Mouse (Mus musculus) forebrain, postnatal 0 days (tissue): Measurements from ENCODE around the gene Ext2. TPM values are rescaled to one million over a fixed set of nuclear protein-coding genes. Genes with fewer than 3 reads are reported as not detected.

Source experiments
- ATAC-seq: fragments of 200-750 bp; cut with Nextera tagmentation; 2 replicates; pipeline ENCODE4 v1.8.0; 2017; ENCODE audit warnings: mild to moderate bottlenecking, moderate library complexity
- DNase-seq: peaks from one replicate; pipeline ENCODE4 v3.0.0-alpha.2; 2015
- H3K27ac ChIP-seq: fragments of 300-500 bp; sonication (generic); 2 replicates; pipeline ENCODE4 v1.5.1; 2014; ENCODE audit warnings: low read depth, mild to moderate bottlenecking, antibody characterized with exemption, low read length, moderate library complexity, mixed read lengths
- H3K27me3 ChIP-seq: fragments of 300-500 bp; sonication (generic); 2 replicates; pipeline ENCODE4 v1.6.1; 2014; ENCODE audit warnings: mild to moderate bottlenecking, low read length, mixed read lengths; ENCODE audit not compliant: insufficient read depth
- H3K36me3 ChIP-seq: fragments of 300-500 bp; sonication (generic); 2 replicates; pipeline ENCODE4 v1.6.1; 2014; ENCODE audit warnings: mild to moderate bottlenecking, moderate library complexity; ENCODE audit not compliant: insufficient read depth
- H3K4me1 ChIP-seq: fragments of 300-500 bp; sonication (generic); 2 replicates; pipeline ENCODE4 v1.6.1; 2014; ENCODE audit warnings: antibody characterized with exemption; ENCODE audit not compliant: insufficient read depth
- H3K4me2 ChIP-seq: fragments of 300-500 bp; sonication (generic); 2 replicates; pipeline ENCODE4 v1.6.1; 2014; ENCODE audit warnings: low read depth, mild to moderate bottlenecking, moderate library complexity
- H3K4me3 ChIP-seq: fragments of 300-500 bp; sonication (generic); 2 replicates; pipeline ENCODE4 v1.5.1; 2014; ENCODE audit warnings: low read depth, low read length, mixed read lengths
- H3K9ac ChIP-seq: fragments of 300-500 bp; sonication (generic); 2 replicates; pipeline ENCODE4 v1.6.1; 2014; ENCODE audit warnings: mild to moderate bottlenecking
- H3K9me3 ChIP-seq: fragments of 300-500 bp; sonication (generic); 2 replicates; pipeline ENCODE4 v1.6.1; 2016; ENCODE audit warnings: low read length
- CTCF ChIP-seq: sonication (generic); IDR thresholded peaks from 2 replicates; pipeline ENCODE4 v1.5.1; 2016; ENCODE audit warnings: antibody characterized with exemption, control low read depth, low read depth
- WGBS: fragments of 180-500 bp; shearing (Covaris S2); extraction: QIAGEN DNeasy Blood & Tissue Kit; methylation state at CpG from one replicate; pipeline ENCODE4 v1.1.7; 2014; 5-methylcytosine and 5-hydroxymethylcytosine counted together
- polyA plus RNA-seq: library from polyadenylated mRNA; unstranded; fragments of >200 nt; fragmentation: Nextera tagmentation; extraction: Ambion mirVana; gene quantifications from 2 replicates; pipeline ENCODE4 v1.2.1, GENCODE M21; 2015
- total RNA-seq: library from RNA; depleted of rRNA; stranded (reverse); fragments of >200 nt; gene quantifications from 2 replicates; pipeline ENCODE4 v1.2.3, GENCODE M21; 2014

Gene Ext2
- total and polyA plus RNA-seq, 2 experiments from 2014 or later, result 37.7 to 68.6 TPM

- ATAC-seq (no peak), DNase-seq (no peak)
- no peak overlapping the region for H3K4me3 ChIP-seq
- H3K9me3 ChIP-seq, result no peaks in the 10 kb centered on the region
- 90% methylated on average over 5 of the region's 5 CpGs for WGBS
- no peak overlapping the region for H3K4me2 ChIP-seq
- peaks cover 28% of the 10 kb centered on the region for H3K36me3 ChIP-seq
- no peak overlapping the region for H3K27ac ChIP-seq
- no peak for TF ChIP-seq CTCF
- no peaks in the 10 kb centered on the region for H3K27me3 ChIP-seq
- no peak overlapping the region for H3K9ac ChIP-seq
- H3K4me1 ChIP-seq, result 0 out of 2 replicates have a peak, but pooled peaks cover 3% of the 10 kb centered on the region
Measured at GRCm38 (mm10) chr2:93739044-93739569, 83.3 kb downstream of the Ext2 start.

- Histone ChIP-seq H3K27me3 (no peaks in the 10 kb centered on the region), H3K36me3 (peaks cover 35% of the 10 kb centered on the region), H3K4me2 (no peak overlapping the region), H3K4me1 (0 out of 2 replicates have a peak, but pooled peaks cover 3% of the 10 kb centered on the region), H3K27ac (no peak overlapping the region), H3K9ac (no peak overlapping the region), H3K4me3 (no peak overlapping the region), H3K9me3 (no peaks in the 10 kb centered on the region)
- no peak for DNase-seq
- ATAC-seq, result no peak
- 94% methylated on average over 8 of the region's 8 CpGs for WGBS
- no peak for TF ChIP-seq CTCF
Measured at GRCm38 (mm10) chr2:93737146-93737545, 85.2 kb downstream of the Ext2 start.

- H3K4me1 ChIP-seq, result no peaks in the 10 kb centered on the region
- 88% methylated on average over 7 of the region's 7 CpGs for WGBS
- H3K4me3 ChIP-seq, result no peak overlapping the region
- no peaks in the 10 kb centered on the region for H3K9me3 ChIP-seq
- no peak for ATAC-seq
- H3K4me2 ChIP-seq, result no peak overlapping the region
- no peak for TF ChIP-seq CTCF
- DNase-seq, result no peak
- H3K36me3 ChIP-seq, result peaks cover 46% of the 10 kb centered on the region
- no peak overlapping the region for H3K9ac ChIP-seq
- no peaks in the 10 kb centered on the region for H3K27me3 ChIP-seq
- H3K27ac ChIP-seq, result no peak overlapping the region
Measured at GRCm38 (mm10) chr2:93732658-93733057, 89.7 kb downstream of the Ext2 start.

GRCm38 (mm10) chr2:93729585-93729984, 92.8 kb downstream of the Ext2 start:
- Histone ChIP-seq H3K4me2 (no peak overlapping the region), H3K4me3 (no peak overlapping the region), H3K36me3 (peaks cover 39% of the 10 kb centered on the region), H3K9me3 (peaks cover 5% of the 10 kb centered on the region; the same call in 1 of the 2 replicates), H3K27ac (no peak overlapping the region), H3K27me3 (no peaks in the 10 kb centered on the region), H3K9ac (no peak overlapping the region), H3K4me1 (no peaks in the 10 kb centered on the region)
- no peak for DNase-seq
- ATAC-seq, result no peak
- TF ChIP-seq CTCF, result no peak
- whole genome bisulfite sequencing, result 88% methylated on average over 11 of the region's 11 CpGs

GRCm38 (mm10) chr2:93723138-93723744, 99.1 kb downstream of the Ext2 start:
- WGBS, result 93% methylated on average over 2 of the region's 2 CpGs
- Histone ChIP-seq H3K27ac (no peak overlapping the region), H3K27me3 (no peaks in the 10 kb centered on the region), H3K36me3 (peaks cover 11% of the 10 kb centered on the region), H3K4me2 (no peak overlapping the region), H3K4me1 (no peaks in the 10 kb centered on the region), H3K9me3 (peaks cover 5% of the 10 kb centered on the region; the same call in 1 of the 2 replicates), H3K4me3 (no peak overlapping the region), H3K9ac (no peak overlapping the region)
- TF ChIP-seq CTCF, result no peak
- ATAC-seq (no peak), DNase-seq (no peak)

GRCm38 (mm10) chr2:93720956-93721355, 101.4 kb downstream of the Ext2 start:
- Histone ChIP-seq H3K9me3 (peaks cover 5% of the 10 kb centered on the region; the same call in 1 of the 2 replicates), H3K9ac (no peak overlapping the region), H3K4me2 (no peak overlapping the region), H3K27ac (no peak overlapping the region), H3K36me3 (peaks cover 4% of the 10 kb centered on the region; the same call in 1 of the 2 replicates), H3K4me3 (no peak overlapping the region), H3K4me1 (no peaks in the 10 kb centered on the region), H3K27me3 (no peaks in the 10 kb centered on the region)
- no peak for DNase-seq
- TF ChIP-seq CTCF, result no peak
- ATAC-seq, result no peak
- 88% methylated on average over 1 of the region's 1 CpGs for WGBS
